Mouse (Mus musculus): ENCODE data around the gene Slc25a44. TPM values are rescaled to one million over a fixed set of nuclear protein-coding genes. Genes with fewer than 3 reads are reported as not detected.

Gene Slc25a44
- polyA plus RNA-seq, 1 experiment from 2014 or later: 21.7 TPM

- ATAC-seq (ENCODE audit: low FRiP score, low TSS enrichment): no peak
- peaks cover 52% of the 10 kb centered on the region for H3K36me3 ChIP-seq (ENCODE audit: insufficient read depth, low read length)
- no peak overlapping the region for H3K27ac ChIP-seq (ENCODE audit: low read length)
Observed at GRCm38 (mm10) chr3:88361612-88362313, 63.2 kb downstream of the Slc25a44 start.

GRCm38 (mm10) chr3:88361096-88361495, 63.8 kb downstream of the Slc25a44 start:
- Histone ChIP-seq H3K4me2 (replicated peaks; ENCODE audit: low read depth, low read length) (no peak overlapping the region), H3K9me3 (ENCODE audit: low read length) (no peaks in the 10 kb centered on the region), H3K4me1 (ENCODE audit: insufficient read depth, low read length) (peaks cover 10% of the 10 kb centered on the region; the same call in 1 of the 2 replicates), H3K9ac (replicated peaks; ENCODE audit: low read length) (no peak overlapping the region), H3K27ac (ENCODE audit: low read length) (no peak overlapping the region), H3K36me3 (ENCODE audit: insufficient read depth, low read length) (peaks cover 59% of the 10 kb centered on the region), H3K4me3 (ENCODE audit: low read length) (no peak overlapping the region), H3K27me3 (ENCODE audit: insufficient read depth, low read length) (peaks cover 5% of the 10 kb centered on the region; the same call in 1 of the 2 replicates)
- WGBS: 62% methylated on average over 6 of the region's 6 CpGs
- ATAC-seq (ENCODE audit: low FRiP score, low TSS enrichment): no peak

More at GRCm38 (mm10) chr3:88361612-88362313, 63.2 kb downstream of the Slc25a44 start:
- no peak overlapping the region for H3K9ac ChIP-seq (replicated peaks; ENCODE audit: low read length)
- peaks cover 10% of the 10 kb centered on the region; the same call in 1 of the 2 replicates for H3K4me1 ChIP-seq (ENCODE audit: insufficient read depth, low read length)
- no peaks in the 10 kb centered on the region for H3K9me3 ChIP-seq (ENCODE audit: low read length)
- no peak overlapping the region for H3K4me2 ChIP-seq (replicated peaks; ENCODE audit: low read depth, low read length)
- H3K4me3 ChIP-seq (ENCODE audit: low read length): no peak overlapping the region
- WGBS: 79% methylated on average over 2 of the region's 2 CpGs
- peaks cover 7% of the 10 kb centered on the region; the same call in 1 of the 2 replicates for H3K27me3 ChIP-seq (ENCODE audit: insufficient read depth, low read length)

Small RNA genes lying within 50 kb of the gene (microRNA-seq; reads per million reads assigned to microRNA genes)
- gene Mir7011: not detected

Other genes with a start within 250 kb of the Slc25a44 start
- 11.5 and 13.5 TPM in 2 replicates for gene Rhbg, start 170.4 kb downstream of the Slc25a44 start, polyA plus RNA-seq (2015; fragmentation: Nextera tagmentation; extraction: Ambion mirVana)
- gene Gm38392, start 137.9 kb downstream of the Slc25a44 start, polyA plus RNA-seq (2015; fragmentation: Nextera tagmentation; extraction: Ambion mirVana): 0.15 and 2.2 TPM in 2 replicates
- gene Tsacc, start 128.1 kb downstream of the Slc25a44 start, polyA plus RNA-seq (2015; fragmentation: Nextera tagmentation; extraction: Ambion mirVana): 12.3 and 15.3 TPM in 2 replicates
- 575 and 599 TPM in 2 replicates for gene Cct3, start 128.0 kb downstream of the Slc25a44 start, polyA plus RNA-seq (2015; fragmentation: Nextera tagmentation; extraction: Ambion mirVana)
- gene Glmp, start 100.1 kb downstream of the Slc25a44 start, polyA plus RNA-seq (2015; fragmentation: Nextera tagmentation; extraction: Ambion mirVana): 273 and 278 TPM in 2 replicates
- 7.8 and 7.9 TPM in 2 replicates for gene Tmem79, start 89.0 kb downstream of the Slc25a44 start, polyA plus RNA-seq (2015; fragmentation: Nextera tagmentation; extraction: Ambion mirVana)
- 54.7 and 61.8 TPM in 2 replicates for gene Smg5, start 88.9 kb downstream of the Slc25a44 start, polyA plus RNA-seq (2015; fragmentation: Nextera tagmentation; extraction: Ambion mirVana)
- gene Paqr6, start 60.6 kb downstream of the Slc25a44 start, polyA plus RNA-seq (2015; fragmentation: Nextera tagmentation; extraction: Ambion mirVana): 19.1 and 22.1 TPM in 2 replicates
- gene Bglap3, start 52.4 kb downstream of the Slc25a44 start, polyA plus RNA-seq (2015; fragmentation: Nextera tagmentation; extraction: Ambion mirVana): 0.22 and 0.71 TPM in 2 replicates
- not detected in 2 replicates for gene Bglap2, start 46.4 kb downstream of the Slc25a44 start, polyA plus RNA-seq (2015; fragmentation: Nextera tagmentation; extraction: Ambion mirVana)
- gene Bglap, start 40.7 kb downstream of the Slc25a44 start, polyA plus RNA-seq (2015; fragmentation: Nextera tagmentation; extraction: Ambion mirVana): 0.56 TPM in 1 of 2 replicates, not detected in the other
- 144 and 152 TPM in 2 replicates for gene Pmf1, start 14.8 kb downstream of the Slc25a44 start, polyA plus RNA-seq (2015; fragmentation: Nextera tagmentation; extraction: Ambion mirVana)
- 19.6 and 25.3 TPM in 2 replicates for gene Sema4a, start 36.0 kb upstream of the Slc25a44 start, polyA plus RNA-seq (2015; fragmentation: Nextera tagmentation; extraction: Ambion mirVana)
- 89.9 and 100 TPM in 2 replicates for gene Lmna, start 84.8 kb upstream of the Slc25a44 start, polyA plus RNA-seq (2015; fragmentation: Nextera tagmentation; extraction: Ambion mirVana)
- 18.6 and 20.7 TPM in 2 replicates for gene Mex3a, start 107.3 kb upstream of the Slc25a44 start, polyA plus RNA-seq (2015; fragmentation: Nextera tagmentation; extraction: Ambion mirVana)
- 17.3 and 23.9 TPM in 2 replicates for gene Rab25, start 123.2 kb upstream of the Slc25a44 start, polyA plus RNA-seq (2015; fragmentation: Nextera tagmentation; extraction: Ambion mirVana)
- 189 and 207 TPM in 2 replicates for gene Lamtor2, start 127.9 kb upstream of the Slc25a44 start, polyA plus RNA-seq (2015; fragmentation: Nextera tagmentation; extraction: Ambion mirVana)
- 52.7 and 57.8 TPM in 2 replicates for gene Ubqln4, start 128.6 kb upstream of the Slc25a44 start, polyA plus RNA-seq (2015; fragmentation: Nextera tagmentation; extraction: Ambion mirVana)
- gene Ssr2, start 150.7 kb upstream of the Slc25a44 start, polyA plus RNA-seq (2015; fragmentation: Nextera tagmentation; extraction: Ambion mirVana): 269 and 323 TPM in 2 replicates
- 103 and 119 TPM in 2 replicates for gene Arhgef2, start 180.8 kb upstream of the Slc25a44 start, polyA plus RNA-seq (2015; fragmentation: Nextera tagmentation; extraction: Ambion mirVana)
- not detected in 2 replicates for gene Rxfp4, start 228.0 kb upstream of the Slc25a44 start, polyA plus RNA-seq (2015; fragmentation: Nextera tagmentation; extraction: Ambion mirVana)

All from kidney, embryonic 16.5 days (tissue).